Mouse (Mus musculus) heart, postnatal 0 days (tissue): ENCODE measurements around the gene Mr1.

Experiments
- CTCF ChIP-seq: IDR thresholded peaks from 2 replicates; pipeline ENCODE4 v1.5.1; 2016; ENCODE audit warnings: antibody characterized with exemption, control low read depth, low read depth
- EP300 ChIP-seq: IDR thresholded peaks from 2 replicates; pipeline ENCODE4 v1.6.1; 2016; ENCODE audit warnings: antibody characterized with exemption, low read depth

GRCm38 (mm10) chr1:155112118-155112517 is 34.5 kb downstream of the Mr1 start:
- TF ChIP-seq CTCF (no peak), EP300 (no peak)
